Mouse (Mus musculus) spleen, postnatal 36 days (tissue): ENCODE data around the gene Setd7.
A peak's percentile ranks its signal among the peaks of the same experiment; 100 is the strongest.
"Not testable (repeated sequence)": the region's sequence is repeated elsewhere in the genome, so short reads cannot be mapped to it uniquely, and the experiment has no call there.

Experiments used
- DNase-seq, 2 experiments: peaks; one replicate each; pipeline ENCODE4 v3.0.0; 2022; ENCODE audit warnings: low spot score in 2 of 2, mixed read lengths in 1 of 2

Gene Setd7

DNA sequence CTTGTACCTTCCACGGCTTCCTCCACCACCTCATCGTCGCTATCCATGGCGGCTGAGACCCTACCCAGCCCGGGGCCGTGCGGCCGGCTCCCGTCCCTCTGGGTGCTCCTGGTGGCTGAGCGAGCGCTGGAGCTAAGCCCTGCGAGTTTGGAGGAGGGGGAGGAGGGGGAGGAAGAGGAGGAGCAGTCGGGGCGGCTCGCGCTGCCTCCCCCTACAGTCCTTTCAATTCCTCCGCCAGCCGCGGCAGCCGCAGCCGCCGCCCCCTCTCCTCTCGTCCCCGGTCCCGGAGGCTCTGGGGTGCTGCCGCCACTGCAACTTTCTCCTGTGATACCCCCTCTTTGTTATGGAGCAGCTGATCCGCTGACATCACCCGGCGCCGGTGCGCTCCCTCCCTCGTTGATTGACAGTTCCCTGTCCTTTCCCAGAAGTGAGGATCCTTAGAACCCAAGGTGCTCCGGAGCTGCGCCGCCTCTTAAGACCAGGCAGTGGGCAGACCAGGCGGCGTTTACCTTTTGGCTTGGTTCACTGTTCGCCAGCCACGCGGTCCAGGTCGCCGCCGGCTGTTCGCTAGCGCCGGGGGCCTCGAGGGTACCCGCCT lies at the start of gene Setd7:
Gene Setd7, minus strand, starts transcription at position 369 of the 598 bp plus-strand sequence.
- peak; percentile 77 to 79 for DNase-seq

DNA sequence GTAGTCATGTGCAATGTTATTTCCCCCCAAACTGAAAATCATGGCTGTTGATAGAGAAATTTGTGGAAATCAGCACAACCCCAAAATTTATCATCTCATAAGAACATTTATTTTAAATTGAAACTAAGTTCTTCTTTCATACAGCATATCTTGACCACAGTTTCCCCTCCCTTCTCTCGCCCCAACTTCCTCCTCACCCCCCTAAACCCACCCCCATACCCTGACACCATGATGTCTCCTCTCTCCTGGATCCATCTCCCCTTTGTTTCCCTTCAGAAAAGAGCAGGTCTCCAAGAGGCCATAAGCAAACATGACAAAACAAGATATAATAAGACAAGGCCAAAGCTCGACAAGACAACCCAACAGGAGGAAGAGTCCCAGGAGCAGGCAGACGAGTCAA lies 43.8 kb upstream of the Setd7 start:
- no peak for DNase-seq

DNA sequence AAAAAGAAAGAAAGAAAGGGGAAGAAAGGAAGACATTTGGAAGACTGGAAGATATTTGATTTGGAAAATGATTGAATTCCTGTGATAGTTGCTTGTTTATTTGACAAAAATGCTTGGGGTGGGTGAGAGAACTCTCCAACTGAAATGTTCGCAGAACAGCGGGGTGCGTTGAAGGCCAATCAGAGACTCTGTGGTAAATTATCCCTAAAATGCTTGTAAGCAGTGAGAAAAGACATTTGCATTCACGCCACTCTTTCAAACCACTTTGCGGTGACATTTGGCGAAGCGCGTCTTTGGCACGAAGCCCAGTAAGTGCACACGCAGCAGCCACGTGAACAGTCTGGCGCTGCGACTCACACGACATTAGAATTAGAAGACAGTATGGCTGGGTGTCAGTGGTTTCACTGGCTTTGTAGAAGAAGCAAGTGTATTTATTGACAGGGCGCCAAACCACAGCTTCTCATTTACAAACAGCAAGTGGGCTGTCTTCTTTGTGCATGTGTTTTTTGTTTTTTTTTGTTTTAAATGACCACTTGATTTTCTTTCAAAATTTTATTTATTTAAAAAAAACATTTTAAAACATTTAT lies 43.1 kb upstream of the Setd7 start:
- DNase-seq = peak in 1 of 2 experiments; percentile 16

DNA sequence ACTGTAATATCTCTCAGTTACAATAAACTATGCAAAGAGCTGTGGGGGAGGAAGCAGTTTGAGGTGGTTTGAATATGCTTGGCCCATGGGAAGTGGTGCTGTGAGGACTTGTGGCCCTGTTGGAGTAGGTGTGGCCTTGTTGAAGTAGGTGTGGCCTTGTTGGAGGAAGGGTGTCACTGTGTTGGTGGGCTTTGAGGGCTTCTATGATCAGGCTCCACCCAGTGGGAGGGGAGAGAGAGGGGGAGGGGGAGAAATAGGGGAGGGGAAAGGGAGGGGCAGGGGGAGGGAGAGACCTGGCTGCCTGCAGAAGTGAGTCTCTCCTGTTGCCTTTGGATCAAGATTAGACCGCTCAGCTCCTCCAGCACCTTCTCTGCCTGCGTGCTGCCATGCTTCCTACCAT lies 40.8 kb upstream of the Setd7 start:
- DNase-seq = no peak

DNA sequence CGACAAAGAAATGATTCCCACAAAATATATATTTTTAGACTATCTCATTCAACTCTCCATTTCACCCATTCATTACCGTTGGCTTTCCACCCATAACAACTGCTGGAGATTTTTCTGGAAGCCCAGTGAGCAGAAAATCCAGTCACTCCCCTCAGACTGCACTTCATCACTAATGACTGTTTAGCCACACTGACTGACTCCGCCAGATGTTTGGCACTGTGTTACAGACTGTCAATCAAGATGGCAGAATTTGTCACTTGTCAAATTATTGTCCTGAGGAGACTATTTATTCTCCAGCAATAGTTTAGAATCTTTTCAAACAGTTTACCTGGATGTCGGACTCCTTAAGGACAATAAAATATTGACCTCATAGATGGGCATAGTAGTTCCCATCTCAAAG lies 40.0 kb upstream of the Setd7 start:
- no peak for DNase-seq

DNA sequence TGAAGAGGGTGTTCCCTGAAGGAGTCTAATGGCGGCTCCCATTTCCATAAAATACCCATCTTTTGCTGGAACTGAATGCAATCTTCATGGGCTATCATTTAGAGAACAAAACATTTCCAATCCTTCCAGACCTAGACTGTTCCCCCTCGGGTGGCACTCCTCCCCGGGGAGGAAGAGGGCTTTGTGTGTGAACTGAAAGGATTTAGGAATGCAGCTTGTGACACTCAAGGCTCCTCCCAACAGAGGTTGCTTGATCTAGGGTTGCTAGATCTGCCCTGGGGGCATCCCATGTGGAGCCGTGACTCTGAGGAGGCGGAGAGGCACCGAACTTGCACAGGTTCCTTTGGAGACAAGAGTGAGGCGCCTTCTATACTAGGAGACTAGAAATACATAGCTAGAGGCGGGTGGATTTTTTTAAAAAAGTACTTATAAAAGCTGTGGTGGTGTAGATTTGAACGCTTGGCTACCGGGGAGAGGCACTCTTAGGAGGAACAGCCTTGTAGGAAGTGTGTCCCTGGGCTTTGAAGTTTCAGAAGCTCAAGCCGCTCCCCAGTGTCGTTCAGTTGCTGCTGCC lies 38.5 kb upstream of the Setd7 start:
- DNase-seq = no peak

DNA sequence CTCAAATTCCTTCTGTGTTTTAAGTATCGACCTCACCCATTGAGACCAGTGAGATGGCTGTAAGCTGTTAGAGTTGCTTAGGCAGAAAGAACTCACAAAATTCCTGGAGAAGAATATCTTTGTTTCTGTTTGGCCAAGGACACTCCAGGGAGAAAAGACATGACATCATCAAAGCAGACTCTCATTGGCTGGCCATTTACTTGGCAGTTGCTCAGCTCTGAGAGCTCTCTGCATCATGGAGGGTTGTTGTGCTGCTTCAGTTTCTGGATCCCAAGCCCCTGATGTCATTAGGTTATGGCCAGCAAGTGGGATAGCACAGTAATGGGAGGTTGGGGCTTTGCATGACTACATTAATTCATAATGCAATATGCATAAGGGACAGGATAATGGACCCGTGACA lies 35.9 kb upstream of the Setd7 start:
- DNase-seq = no peak

DNA sequence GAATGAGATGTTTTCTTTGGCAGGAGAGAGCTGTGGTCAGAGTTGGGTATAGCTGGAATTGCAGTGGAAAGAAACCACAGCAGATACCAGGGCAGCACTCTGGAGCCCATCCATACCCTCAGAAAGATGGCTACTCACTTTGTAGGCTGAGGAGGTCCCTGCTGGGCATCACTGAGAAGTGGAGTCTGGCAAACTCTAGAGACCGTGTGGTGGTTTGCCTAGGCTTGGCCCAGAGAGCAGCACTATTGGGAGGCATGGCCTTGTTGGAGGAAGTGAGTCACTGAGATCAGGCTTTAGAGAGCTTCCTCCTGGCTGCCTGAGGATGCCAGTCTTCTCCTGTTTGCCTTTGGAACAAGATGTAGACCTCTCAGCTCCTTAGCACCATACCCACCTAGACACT lies 32.8 kb upstream of the Setd7 start:
- DNase-seq = no peak

DNA sequence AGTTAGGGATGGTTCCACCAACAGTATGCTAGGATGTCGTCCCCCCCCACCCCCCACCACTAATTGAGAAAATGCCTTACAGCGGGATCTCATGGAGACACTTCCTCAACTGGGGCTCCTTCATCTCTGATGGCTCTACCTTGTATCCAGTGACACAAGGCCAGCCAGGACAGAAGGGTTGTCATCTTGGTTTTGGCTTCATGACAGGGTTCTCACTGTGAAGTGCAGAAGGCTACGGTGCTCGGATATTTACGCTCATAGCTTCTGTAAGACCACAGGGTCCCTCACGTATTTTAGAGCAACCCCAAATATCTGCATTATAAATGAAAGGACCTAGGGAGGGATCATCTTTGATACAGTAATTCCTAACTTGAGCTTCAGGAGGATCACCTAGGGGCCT lies 30.9 kb upstream of the Setd7 start:
- DNase-seq = no peak

DNA sequence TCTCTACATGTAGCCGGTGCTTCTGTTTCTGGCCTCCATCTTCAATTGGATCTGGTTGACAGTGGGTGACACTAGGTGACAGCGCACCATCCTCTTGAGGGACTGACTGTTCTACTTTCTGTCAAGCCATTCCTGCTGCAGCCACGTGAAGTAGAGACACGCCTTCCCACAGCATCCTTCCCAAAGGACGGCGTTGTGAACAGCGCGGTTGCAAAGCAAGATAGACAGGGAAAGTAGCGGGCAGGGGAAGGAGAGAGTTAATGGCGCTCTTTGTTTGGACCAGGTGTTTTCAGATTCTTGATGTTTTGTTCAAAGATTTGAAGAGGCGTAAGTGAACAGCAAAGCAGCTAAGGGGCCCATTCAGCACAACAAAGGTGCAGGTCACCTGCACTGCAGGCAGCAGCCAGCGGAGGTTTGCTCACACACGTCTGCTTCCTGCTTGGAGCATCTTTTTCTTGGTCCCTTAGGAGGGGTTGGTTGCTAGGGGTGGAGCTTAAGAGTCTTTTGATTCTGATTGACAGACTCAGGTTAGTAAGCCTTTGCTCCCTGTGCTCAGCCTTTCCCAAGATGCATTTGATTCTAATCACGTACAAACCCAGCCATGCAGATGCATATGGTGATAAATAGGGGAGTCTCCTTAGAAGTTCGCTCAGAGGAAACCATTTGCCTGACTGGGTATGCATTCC lies 29.7 kb upstream of the Setd7 start:
- no peak for DNase-seq

DNA sequence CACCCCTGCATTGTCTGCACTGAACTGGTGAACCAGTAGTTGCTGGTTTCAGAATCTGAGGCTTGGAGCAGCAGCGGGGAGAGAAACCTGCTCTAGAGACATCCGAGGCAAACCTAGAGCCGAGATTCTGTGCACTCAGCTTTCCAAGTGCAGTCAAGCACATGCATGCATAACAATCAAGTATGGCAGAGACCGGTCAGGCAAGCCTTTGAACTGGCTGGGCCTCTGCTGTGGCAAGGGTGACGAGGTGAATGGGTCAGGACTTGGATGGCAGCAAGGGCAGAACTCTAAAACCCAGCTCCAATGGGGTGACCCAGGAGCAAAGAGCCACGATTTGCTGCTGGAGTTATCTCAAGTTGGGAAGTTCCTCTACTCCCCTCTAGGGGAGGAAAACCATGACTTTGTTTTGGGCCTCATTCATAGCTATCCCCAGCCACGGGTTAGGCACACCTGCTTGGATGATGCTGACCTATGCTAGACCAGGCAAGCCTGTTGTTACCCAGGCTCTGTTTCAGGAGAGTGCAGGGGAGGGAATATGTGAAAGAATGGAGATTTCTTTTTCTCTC lies 27.1 kb upstream of the Setd7 start:
- DNase-seq = no peak

DNA sequence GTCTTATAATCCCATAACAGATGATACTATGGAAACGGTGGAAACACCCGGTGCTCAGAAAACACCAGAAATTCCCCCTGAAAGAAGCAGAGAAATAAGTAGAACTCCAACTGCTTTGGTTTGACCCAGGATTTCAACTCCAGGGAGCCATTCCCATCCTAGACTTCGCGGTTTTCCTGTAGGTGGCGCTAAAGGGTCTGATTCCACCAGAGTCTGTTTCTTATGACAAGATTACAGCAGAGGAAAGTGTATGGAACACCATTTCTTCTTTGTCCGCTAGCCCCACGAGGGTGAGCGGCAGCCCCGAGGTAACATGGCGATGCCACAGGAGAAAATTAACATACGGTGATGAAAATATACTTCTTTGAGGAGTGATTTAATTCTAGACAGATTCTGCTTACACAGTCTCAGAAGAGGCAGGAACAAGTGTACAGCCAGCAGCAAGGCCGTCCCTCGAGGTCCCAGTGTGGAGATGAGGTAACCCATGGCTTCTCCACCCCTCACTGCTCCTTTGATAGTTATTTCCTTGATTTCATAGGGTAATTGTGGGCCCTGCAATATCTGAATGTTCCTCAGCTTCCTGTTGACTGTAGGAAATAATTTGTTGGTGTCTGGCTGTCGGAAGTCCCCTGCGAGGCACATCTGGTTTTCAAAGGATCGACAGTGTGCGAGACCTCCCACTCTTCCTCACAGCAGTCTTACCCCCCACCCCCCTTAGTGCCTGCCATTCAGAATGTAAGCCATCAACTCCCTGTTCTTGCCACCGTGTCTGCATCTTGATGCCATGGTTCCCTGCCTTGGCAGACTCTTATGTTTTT lies 23.1 kb upstream of the Setd7 start:
- DNase-seq = peak; percentile 42 to 54

DNA sequence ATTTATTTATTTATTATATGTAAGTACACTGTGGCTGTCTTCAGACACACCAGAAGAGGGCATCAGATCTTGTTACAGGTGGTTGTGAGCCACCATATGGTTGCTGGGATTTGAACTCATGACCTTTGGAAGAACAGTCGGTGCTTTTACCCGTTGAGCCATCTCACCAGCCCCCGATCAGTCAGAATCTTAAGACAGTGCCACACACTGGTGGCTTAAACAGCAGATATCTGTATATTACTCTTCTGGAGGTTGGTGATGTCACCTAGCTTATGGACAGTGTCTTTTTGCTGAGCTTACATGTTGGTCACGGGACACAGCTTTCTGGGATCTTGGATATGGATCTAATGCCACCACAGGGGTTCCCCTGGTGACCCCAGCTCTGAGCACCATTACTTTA lies 18.6 kb upstream of the Setd7 start:
- not testable (repeated sequence) for DNase-seq

DNA sequence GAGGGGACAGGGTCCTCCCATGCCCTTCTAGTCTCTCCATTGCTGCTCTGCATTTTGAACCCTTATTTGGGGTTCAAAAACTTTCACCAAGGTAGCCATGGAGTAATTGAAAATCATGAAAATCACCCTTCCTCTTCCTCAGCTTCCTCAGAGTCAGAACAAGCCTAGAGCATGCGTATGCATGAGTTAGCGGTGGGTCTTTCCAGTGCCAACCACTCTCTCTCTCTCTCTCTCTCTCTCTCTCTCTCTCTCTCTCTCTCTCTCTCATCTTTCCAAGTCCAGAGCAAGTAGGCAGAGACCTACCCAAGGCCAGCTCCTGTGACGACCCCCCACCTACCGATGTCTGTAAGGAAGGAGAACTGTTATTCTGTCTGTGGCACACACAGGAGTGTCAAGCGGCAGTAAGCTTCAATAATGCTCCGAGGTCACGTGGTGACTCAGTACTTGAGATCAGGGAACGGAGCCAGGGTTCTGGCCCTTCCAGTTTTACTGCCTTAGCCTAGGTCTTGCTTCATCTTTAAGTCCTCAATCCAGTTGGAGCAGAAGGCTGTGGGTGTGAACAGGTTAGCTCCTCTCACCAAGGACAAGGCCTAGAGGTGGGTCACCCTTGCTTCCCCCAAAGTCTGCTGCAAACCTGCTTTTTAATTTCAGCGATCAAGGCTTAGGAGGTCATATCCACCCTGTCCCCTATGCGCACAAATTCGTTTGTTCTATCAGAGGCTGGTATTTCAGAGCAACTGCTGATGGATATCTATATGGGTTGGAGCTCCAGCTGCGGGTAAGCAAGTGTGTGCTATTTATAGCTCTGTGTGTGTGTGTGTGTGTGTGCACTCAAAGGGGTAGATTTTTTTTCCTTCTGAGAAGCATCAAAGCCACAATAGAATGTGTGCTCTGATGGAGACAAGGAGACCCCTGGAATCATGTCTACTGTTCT lies 17.4 kb upstream of the Setd7 start:
- DNase-seq = no peak

DNA sequence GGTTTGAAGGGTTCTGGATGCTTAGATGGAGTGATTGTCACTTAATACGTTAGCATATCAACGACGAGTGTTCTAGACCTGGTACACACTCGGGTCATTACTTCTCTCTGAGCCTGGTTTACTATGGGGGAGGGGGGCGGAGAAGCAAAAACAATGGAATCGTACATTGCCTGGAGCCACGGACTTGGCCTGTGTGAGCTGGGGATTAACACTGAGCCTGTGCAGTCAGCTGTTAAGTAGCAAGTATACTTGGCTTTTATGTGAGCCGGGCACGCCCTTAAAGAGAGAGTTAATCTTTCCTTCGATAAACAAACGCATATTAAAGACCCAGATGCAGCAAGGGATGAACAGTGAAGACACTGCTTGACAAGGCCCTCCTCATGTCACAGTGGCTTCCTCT lies 16.7 kb upstream of the Setd7 start:
- no peak for DNase-seq

DNA sequence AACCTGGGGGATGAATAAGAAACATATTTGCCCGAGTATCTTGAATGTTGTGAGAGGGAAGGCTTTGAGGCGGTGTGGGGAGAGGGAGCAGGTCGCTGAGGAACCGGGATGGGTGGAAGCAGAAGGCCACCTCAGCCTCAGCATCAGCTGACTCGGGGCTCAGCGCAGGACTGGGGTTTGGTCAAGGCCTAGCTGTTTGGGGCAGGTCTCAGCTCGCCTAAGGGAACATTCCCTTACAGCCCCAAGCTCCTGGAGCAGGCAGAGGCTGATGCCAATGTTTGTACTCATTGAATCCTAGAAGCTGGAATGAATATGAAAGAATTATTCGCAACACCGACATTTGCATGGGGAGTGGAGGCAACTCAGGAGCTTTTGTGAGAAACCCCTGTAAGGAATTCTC lies 13.2 kb upstream of the Setd7 start:
- no peak for DNase-seq

DNA sequence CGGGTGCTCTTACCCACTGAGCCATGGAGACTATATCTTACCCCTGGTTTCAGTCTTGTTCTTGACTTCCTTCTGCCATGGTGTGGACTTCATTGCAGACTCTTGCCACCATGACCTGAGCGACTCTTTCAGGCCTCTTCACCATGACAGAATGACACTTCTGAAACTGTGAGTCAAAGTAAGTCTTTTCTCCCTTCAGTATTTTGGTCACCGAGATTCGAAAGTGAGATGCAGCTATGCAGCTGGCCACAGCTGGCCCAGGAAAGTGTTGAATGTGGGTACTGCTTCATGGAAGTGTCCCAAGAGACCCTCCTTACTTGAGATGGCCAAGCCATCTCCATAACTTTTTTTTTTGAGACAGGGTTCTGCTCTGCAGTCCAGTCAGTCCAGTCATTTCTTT lies 9.5 kb upstream of the Setd7 start:
- no peak for DNase-seq

DNA sequence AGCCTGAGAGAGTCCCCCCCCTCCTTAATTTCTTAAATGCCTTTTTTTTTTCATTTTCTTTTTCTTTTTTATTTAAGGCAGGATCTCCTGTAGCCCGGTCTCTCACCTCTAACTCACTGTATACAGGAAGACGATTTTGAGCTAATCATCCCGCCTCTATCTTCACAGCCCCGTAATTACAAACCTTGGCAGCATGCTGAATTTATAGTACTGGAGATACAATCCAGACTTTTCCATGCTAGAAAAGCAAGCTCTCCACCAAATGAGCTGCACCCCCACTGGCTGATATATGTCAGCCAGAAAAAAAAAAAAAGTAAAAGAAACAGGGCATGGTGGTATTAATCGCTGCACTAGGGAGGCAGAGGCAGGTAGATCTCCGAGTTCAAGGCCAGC lies 1.3 kb upstream of the Setd7 start:
- DNase-seq = no peak

DNA sequence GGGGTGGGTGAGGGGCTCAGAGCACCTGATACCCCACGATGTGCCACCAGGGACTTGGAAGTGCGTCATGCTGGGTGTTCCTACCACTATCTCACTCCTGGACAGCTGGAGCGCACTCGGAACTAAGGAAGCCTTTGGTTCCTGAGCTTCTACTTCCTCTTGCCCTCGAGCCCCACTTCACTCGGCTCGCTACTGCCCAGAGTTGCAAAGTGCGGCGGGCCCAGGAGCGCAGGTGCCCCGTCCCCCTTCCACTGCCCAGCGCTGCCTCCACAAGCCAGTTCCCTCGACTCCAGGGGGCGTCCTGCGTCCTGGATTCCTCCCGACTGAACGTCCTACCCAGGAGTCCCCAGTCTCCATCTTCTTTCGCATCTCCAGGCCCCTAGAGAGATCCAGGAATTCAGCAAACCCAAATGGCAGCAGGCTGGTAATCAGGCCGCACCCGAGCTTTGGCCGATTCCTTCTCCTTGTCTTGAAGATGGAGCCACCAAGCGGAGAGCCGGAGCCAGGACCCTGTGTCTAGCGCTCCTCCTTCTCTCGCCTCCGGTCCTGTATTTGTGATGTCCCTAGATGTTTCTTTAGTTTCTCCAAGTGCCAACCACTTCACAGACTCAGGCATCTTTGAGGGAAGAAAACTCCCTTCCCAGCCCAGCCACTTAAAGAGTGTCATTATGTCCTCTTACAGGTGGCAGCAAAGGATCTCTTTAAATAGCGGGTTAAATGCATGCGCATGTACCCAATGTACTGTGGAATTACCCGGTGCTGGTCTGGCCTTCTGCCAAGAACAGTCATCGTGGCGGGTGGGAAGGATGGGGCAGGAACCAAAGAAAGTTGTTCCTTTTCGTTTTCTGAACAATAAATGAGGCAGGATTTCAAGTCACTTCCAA lies 672 bp upstream of the Setd7 start:
- peak; percentile 52 to 63 for DNase-seq
